Mouse (Mus musculus) ovary, postnatal 14 days (tissue): ENCODE measurements at regions not wholly inside any gene's neighbourhood (a gene's known extent, or its start where the extent isn't known, plus 50 kb on each side); places are given as distances from the start of the nearest gene placed in this dataset.
"Not testable (repeated sequence)": the region's sequence is repeated elsewhere in the genome, so short reads cannot be mapped to it uniquely, and the experiment has no call there.

Experiments used
- DNase-seq: peaks from one replicate; pipeline ENCODE4 v3.0.0; 2022; ENCODE audit warnings: low spot score

- DNase-seq: peak; percentile 11
These were observed 367.0 kb upstream of the Ywhaq start for GRCm38 (mm10) chr12:21784403-21784802.

GRCm38 (mm10) chr12:21778717-21779116 lies 361.3 kb upstream of the Ywhaq start:
- DNase-seq: not testable (repeated sequence)

GRCm38 (mm10) chr12:21778308-21778707 lies 360.9 kb upstream of the Ywhaq start:
- DNase-seq: not testable (repeated sequence)

- not testable (repeated sequence) for DNase-seq
These were observed 350.3 kb upstream of the Ywhaq start for GRCm38 (mm10) chr12:21767717-21768116.
